Mouse (Mus musculus): ENCODE measurements at regions not wholly inside any gene's neighbourhood (a gene's known extent, or its start where the extent isn't known, plus 50 kb on each side); places are given as distances from the start of the nearest gene placed in this dataset.

GRCm38 (mm10) chr1:98720595-98720994, 299.7 kb downstream of the Slco6d1 start:
- TF ChIP-seq CTCF (IDR thresholded peaks at IDR 0.05; ENCODE audit: borderline replicate concordance, insufficient read depth, low read depth, low read length), result no peak
- TF ChIP-seq POLR2A (IDR thresholded peaks at IDR 0.05; ENCODE audit: borderline replicate concordance, insufficient read depth, low read length), result no peak

Data from cerebellum, adult 2 months (tissue).